Mouse (Mus musculus) testis, adult 10 weeks (tissue): Measurements from ENCODE around the gene Asz1. TPM values are rescaled to one million over a fixed set of nuclear protein-coding genes. Genes with fewer than 3 reads are reported as not detected.

Source experiments
- polyA plus RNA-seq: library from polyadenylated mRNA; stranded (reverse); fragments of 350-450 nt; fragmentation: Illumina TruSeq; extraction: RNeasy Lipid Tissue Mini Kit (QIAGEN cat#74804); gene quantifications from one replicate; pipeline ENCODE4 v1.2.3, GENCODE M21; 2014; ENCODE audit warnings: low read depth, low replicate concordance

The Asz1 gene
- 82.9 TPM for polyA plus RNA-seq

DNA sequence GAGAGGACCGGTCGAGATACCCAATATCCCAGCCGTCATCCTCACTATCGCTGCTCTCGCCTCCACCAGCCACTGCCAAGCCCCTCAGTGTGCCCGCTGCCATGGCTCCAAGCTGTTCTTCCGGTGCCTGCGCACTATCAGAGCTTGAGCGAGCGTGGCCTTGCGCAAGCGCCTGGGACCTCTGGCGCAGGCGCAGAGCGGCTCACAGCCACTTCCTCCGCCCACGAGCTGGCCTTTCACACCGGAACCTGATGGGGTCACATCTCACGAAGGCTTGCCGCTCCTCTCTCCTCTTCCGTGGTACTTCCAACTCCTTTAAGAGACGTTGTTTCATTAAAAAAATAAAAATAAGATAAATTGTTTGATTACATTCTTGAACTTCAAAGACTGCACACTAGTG, at the start of gene Asz1:
Gene Asz1 (minus strand): TSS at position 128 of the 400 bp plus-strand sequence.

DNA sequence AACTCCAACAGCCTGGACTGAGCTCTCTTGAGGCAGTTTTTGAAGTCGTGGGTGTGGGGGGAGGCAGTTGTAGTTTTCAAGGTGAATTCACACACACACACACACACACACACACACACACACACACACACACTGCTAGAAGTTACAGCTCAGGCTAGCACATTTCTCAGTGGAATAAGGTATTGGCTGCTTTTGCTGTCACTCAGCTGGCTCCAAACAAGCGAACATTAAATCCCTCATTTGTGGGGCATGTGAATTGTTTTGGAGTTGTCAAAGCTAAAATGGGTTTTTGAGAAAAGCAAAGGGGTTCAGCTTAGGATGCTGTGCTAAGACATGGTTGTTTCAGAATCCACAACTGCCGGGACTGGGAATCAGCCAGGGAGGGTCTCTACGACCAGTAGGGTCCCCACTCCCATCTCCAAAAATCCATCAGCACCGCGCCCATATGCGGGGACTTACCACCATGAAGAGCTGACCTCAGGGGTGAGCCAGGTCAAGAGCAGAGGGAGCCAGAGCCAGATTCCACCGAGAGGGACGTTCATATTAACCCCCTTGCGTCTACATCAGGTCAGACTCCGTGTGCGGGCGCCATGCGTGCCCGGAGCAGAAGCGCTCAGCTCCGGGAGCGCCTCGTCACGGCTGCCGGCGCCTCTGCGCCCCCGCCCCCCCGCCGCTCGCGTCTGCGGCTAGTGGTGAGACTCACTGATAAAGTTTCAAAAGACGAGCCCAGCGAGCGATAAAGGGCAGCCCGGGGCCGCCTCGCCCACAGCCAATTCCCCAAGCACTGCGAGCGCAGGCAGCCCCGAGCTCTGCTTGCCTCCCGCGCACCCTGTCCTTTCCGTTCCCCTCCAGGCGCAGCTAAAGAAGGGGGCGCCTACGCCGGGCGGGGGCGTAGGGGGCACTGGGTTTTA, 78.9 kb downstream of the Asz1 start, which contains the start of gene Wnt2:
Gene Wnt2 (minus strand): TSS at position 840 of the 911 bp plus-strand sequence.

Other genes with a start within 250 kb of the Asz1 start
- gene Wnt2, start 78.5 kb downstream of the Asz1 start, polyA plus RNA-seq = 0.49 TPM
- gene Cftr, start 61.6 kb upstream of the Asz1 start, polyA plus RNA-seq = 26.7 TPM